Mouse (Mus musculus) thymus, adult 2 months (tissue): Measurements from ENCODE around the gene Usp16. TPM values are rescaled to one million over a fixed set of nuclear protein-coding genes. Genes with fewer than 3 reads are reported as not detected.
"Not testable (repeated sequence)": the region's sequence is repeated elsewhere in the genome, so short reads cannot be mapped to it uniquely, and the experiment has no call there.

Experiments
- DNase-seq: peaks from one replicate; pipeline ENCODE4 v3.0.0; 2021
- H3K27ac ChIP-seq: fragments of 200-500 bp; 2 replicates; pipeline ENCODE4 v1.5.1; 2012; ENCODE audit warnings: low read length, control low read depth; ENCODE audit not compliant: control insufficient read depth, insufficient read depth
- H3K27me3 ChIP-seq: fragments of 200-500 bp; 2 replicates; pipeline ENCODE4 v1.6.1; 2012; ENCODE audit warnings: mild to moderate bottlenecking, low read length, moderate library complexity, mixed read lengths; ENCODE audit not compliant: control insufficient read depth, insufficient read depth
- H3K36me3 ChIP-seq: fragments of 200-500 bp; 2 replicates; pipeline ENCODE4 v1.6.1; 2012; ENCODE audit warnings: mild to moderate bottlenecking, low read length, moderate library complexity; ENCODE audit not compliant: control insufficient read depth, insufficient read depth
- H3K4me1 ChIP-seq: fragments of 200-500 bp; replicated peaks from 2 replicates; pipeline ENCODE4 v1.6.1; 2012; ENCODE audit warnings: low read length; ENCODE audit not compliant: control insufficient read depth, insufficient read depth
- H3K4me3 ChIP-seq: fragments of 200-500 bp; 2 replicates; pipeline ENCODE4 v1.5.1; 2012; ENCODE audit warnings: mild to moderate bottlenecking, low read length, control low read depth, moderate library complexity; ENCODE audit not compliant: control insufficient read depth, insufficient read depth
- CTCF ChIP-seq: fragments of 200-500 bp; IDR thresholded peaks from 2 replicates; pipeline ENCODE4 v1.5.1; 2012; ENCODE audit warnings: mild to moderate bottlenecking, control low read depth, low read length, moderate library complexity, borderline replicate concordance; ENCODE audit not compliant: control insufficient read depth, poor library complexity, insufficient read depth; ENCODE audit errors: extremely low read depth
- POLR2A ChIP-seq: fragments of 200-500 bp; IDR thresholded peaks from 2 replicates; pipeline ENCODE4 v1.6.1; 2012; ENCODE audit warnings: mild to moderate bottlenecking, low read length, control low read depth, moderate library complexity; ENCODE audit not compliant: control insufficient read depth, poor library complexity, insufficient read depth; ENCODE audit errors: extremely low read depth
- WGBS: fragments of 180-500 bp; shearing (Covaris S2); methylation state at CpG from one replicate; pipeline ENCODE4 v1.1.7; 2018; 5-methylcytosine and 5-hydroxymethylcytosine counted together
- polyA plus RNA-seq: library from polyadenylated mRNA; depleted of rRNA; stranded (reverse); fragments of >200 nt; gene quantifications from 2 replicates; pipeline ENCODE4 v1.2.3, GENCODE M21; 2012

Usp16 gene
- polyA plus RNA-seq, 1 experiment, result 26.8 TPM

- H3K36me3 ChIP-seq, result peaks cover 24% of the 10 kb centered on the region
- WGBS, result 98% methylated on average over 3 of the region's 3 CpGs
- TF ChIP-seq CTCF (no peak), POLR2A (no peak)
- peaks cover 10% of the 10 kb centered on the region for H3K4me1 ChIP-seq
- no peak for DNase-seq
- no peaks in the 10 kb centered on the region for H3K27me3 ChIP-seq
- H3K27ac ChIP-seq, result no peak overlapping the region
- no peak overlapping the region for H3K4me3 ChIP-seq
These were observed 4.2 kb downstream of the Usp16 start for GRCm38 (mm10) chr16:87458752-87459151.

- no peak for DNase-seq
- Histone ChIP-seq H3K4me3 (no peak overlapping the region), H3K4me1 (no peaks in the 10 kb centered on the region), H3K27ac (no peak overlapping the region), H3K27me3 (no peaks in the 10 kb centered on the region), H3K36me3 (peaks cover 79% of the 10 kb centered on the region)
- TF ChIP-seq CTCF (no peak), POLR2A (no peak)
- WGBS, result 94% methylated on average over 4 of the region's 4 CpGs
These were observed 16.1 kb downstream of the Usp16 start for GRCm38 (mm10) chr16:87470579-87470978.

- H3K27ac ChIP-seq, result no peak overlapping the region
- TF ChIP-seq POLR2A, result no peak
- no peak for TF ChIP-seq CTCF
- no peaks in the 10 kb centered on the region for H3K27me3 ChIP-seq
- H3K36me3 ChIP-seq, result peaks cover 80% of the 10 kb centered on the region
- DNase-seq, result no peak
- no peak overlapping the region for H3K4me3 ChIP-seq
- 92% methylated on average over 5 of the region's 5 CpGs for WGBS
- H3K4me1 ChIP-seq, result no peaks in the 10 kb centered on the region
These were observed 29.9 kb downstream of the Usp16 start for GRCm38 (mm10) chr16:87484367-87484766.

GRCm38 (mm10) chr16:87486739-87487138 lies 32.2 kb downstream of the Usp16 start:
- 97% methylated on average over 5 of the region's 5 CpGs for WGBS
- no peak for DNase-seq
- no peak for TF ChIP-seq POLR2A
- TF ChIP-seq CTCF, result no peak
- Histone ChIP-seq H3K36me3 (peaks cover 88% of the 10 kb centered on the region), H3K27me3 (no peaks in the 10 kb centered on the region), H3K27ac (no peak overlapping the region), H3K4me1 (no peaks in the 10 kb centered on the region), H3K4me3 (no peak overlapping the region)

GRCm38 (mm10) chr16:87488605-87489004 lies 34.1 kb downstream of the Usp16 start:
- H3K4me1 ChIP-seq, result no peaks in the 10 kb centered on the region
- DNase-seq, result no peak
- no peak for TF ChIP-seq CTCF
- no peak for TF ChIP-seq POLR2A
- H3K4me3 ChIP-seq, result no peak overlapping the region
- H3K27ac ChIP-seq, result no peak overlapping the region
- 64% methylated on average over 2 of the region's 2 CpGs for WGBS
- no peaks in the 10 kb centered on the region for H3K27me3 ChIP-seq
- H3K36me3 ChIP-seq, result peaks cover 82% of the 10 kb centered on the region

GRCm38 (mm10) chr16:87492191-87492792 lies 37.8 kb downstream of the Usp16 start:
- peaks cover 49% of the 10 kb centered on the region for H3K36me3 ChIP-seq
- WGBS, result 96% methylated on average over 12 of the region's 12 CpGs
- not testable (repeated sequence) for H3K27me3 ChIP-seq

GRCm38 (mm10) chr16:87494955-87495655 lies 40.6 kb downstream of the Usp16 start:
- H3K4me1 ChIP-seq, result peaks cover 5% of the 10 kb centered on the region
- no peaks in the 10 kb centered on the region for H3K27me3 ChIP-seq
- DNase-seq, result no peak
- WGBS, result under 1% methylated on average over 39 of the region's 39 CpGs
- peaks cover 27% of the 10 kb centered on the region for H3K36me3 ChIP-seq
- TF ChIP-seq CTCF (no peak), POLR2A (no peak)
- H3K4me3 ChIP-seq, result peak overlapping the region; percentile 85
- H3K27ac ChIP-seq, result no peak overlapping the region

More at GRCm38 (mm10) chr16:87492191-87492792, 37.8 kb downstream of the Usp16 start:
- DNase-seq, H3K4me1 ChIP-seq, H3K4me3 ChIP-seq, H3K27ac ChIP-seq: not testable (repeated sequence)
